Mouse (Mus musculus) kidney, adult 11 months (tissue): ENCODE results near the gene Cdc42bpg.

Experiments
- DNase-seq: peaks from one replicate; pipeline ENCODE4 v3.0.0; 2022

Cdc42bpg gene

DNA sequence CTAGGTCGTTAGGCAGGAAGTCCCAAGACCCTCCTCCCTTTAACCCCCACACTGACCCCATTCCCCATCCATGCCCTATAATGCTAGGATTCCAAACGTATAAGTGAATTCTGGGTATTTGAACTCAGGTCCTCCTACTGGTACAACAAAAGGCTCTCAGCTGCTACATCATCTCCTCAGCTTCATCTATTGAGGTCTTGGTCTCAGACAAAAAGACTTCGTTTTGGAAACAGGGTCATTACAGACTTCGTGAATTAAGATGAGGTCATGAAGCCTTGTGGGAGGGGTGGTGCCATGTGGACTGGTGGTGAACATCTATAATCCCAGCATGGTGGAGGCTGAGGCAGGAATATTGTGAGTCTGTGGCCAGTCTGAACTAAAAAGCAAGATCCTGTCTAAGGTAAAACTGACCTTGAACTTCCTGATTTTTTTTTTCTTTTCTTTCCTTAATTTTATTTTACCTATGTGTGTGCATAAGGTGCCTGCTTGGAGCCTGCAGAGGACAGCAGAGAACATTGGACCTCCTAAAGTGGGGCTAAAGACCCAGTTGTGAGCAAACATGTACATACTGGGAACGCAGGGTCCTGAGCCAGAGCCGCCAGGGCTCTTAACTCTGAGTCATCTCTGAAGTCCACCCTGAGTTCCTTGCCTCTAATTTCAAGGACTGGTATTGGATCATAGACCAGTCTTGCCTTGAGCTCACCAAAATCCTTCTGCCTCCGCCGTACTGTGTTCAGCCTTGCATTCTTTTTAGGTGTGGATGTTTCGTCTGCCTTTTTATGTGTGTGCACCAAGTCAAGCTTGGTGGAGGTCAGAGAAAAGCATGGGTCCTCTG, 27.7 kb downstream of the Cdc42bpg start:
- DNase-seq = no peak

GRCm38 (mm10) chr19:6334673-6335457, 28.6 kb downstream of the Cdc42bpg start, which contains the start of gene Men1:
Men1 (plus strand) TSS chr19:6334979.
- peak; percentile 98 for DNase-seq

GRCm38 (mm10) chr19:6335458-6335827, 29.2 kb downstream of the Cdc42bpg start:
- peak; percentile 45 for DNase-seq

DNA sequence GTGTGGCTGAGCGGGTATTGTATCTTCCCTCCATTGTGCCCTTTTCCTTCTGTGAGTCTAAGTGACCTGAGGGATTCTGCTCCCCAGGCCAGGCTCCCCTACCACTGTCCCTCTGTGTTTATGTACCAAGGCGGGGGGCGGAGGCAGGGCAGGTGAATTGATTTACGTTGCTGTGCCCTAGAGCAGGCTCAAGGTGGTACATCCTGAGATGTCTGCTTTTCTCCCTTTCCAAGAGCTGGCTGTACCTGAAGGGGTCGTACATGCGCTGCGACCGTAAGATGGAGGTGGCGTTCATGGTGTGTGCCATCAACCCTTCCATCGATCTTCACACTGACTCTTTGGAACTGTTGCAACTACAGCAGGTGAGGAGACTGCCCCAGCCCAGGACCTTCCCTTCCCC, 30.7 kb downstream of the Cdc42bpg start:
- DNase-seq = no peak

DNA sequence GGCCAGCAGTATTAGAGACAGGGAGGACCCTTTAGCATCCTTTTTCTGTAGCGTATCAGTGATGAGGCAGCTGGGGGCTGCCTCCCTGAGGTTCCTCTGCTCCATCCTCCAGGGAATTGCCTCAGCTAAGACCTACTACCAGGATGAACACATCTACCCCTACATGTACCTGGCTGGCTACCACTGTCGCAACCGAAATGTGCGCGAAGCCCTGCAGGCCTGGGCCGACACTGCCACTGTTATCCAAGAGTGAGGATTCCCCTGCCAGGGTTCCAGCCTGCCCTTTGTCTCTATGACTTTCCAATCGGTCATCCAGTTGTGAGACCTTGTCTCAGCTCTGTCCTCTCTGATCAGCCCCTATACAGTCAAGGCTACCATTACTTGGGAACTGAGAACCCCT, 31.9 kb downstream of the Cdc42bpg start:
- no peak for DNase-seq

DNA sequence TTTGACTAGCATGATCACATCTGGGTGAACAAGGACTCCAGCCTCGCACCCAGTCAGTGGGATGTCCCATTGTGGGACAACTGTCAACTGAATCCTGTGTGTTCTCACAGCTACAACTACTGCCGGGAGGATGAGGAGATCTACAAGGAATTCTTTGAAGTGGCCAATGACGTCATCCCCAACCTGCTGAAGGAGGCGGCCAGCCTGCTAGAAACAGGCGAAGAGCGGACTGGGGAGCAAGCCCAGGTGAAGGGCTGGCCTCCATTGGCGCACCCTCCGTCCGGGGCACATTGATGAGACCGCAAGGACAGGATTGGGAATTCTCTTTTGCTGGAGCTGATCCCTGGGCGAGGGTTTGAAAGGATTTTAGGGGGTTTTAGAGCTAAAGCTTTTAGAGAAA, 32.5 kb downstream of the Cdc42bpg start:
- DNase-seq = no peak

- DNase-seq = no peak
These were observed 32.9 kb downstream of the Cdc42bpg start for GRCm38 (mm10) chr19:6339191-6339590.

GRCm38 (mm10) chr19:6339890-6340504, 33.7 kb downstream of the Cdc42bpg start:
- peak; percentile 91 for DNase-seq

DNA sequence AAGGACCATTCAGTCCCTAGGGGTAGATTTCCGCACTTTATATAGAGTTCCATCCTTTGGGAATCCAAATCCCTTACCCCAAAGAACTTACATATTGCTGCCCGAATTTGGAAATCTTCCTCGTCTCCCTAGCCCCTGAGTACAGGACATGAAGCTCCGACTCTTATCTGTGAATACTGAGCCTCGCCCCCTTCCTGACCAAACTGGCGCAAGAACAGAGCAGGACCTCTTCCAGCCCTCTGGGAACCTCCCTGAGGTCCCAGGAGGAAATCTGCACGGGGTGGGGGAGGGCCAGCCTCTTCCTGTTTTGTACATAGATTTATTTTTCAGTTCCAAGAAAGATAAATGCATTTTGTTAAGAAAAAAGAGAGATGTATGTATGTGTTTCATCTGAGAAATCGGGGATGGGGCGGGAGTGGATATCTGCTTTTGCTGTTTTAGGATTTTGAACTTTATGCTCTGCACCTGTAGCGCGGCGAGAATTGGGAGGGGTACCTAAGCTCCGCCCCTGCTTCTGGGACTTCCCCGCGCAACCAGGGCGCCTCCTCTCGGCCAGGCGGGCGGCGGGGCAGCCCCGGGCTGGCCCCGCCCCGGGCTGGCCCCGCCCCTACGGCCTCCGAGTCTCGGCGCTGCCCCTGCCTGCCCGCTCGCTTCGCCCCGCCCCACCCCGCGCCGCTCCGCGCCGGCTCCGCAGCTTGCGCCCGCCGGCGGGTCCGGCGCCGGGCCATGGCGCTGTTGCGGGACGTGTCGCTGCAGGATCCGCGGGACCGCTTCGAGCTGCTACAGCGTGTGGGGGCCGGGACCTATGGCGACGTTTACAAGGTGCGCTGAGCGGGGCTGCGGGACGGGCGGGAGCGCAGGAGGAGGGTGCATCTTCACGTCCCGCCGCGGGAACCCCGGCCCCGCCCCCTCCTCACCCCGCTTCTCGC, 34.5 kb downstream of the Cdc42bpg start, which contains the start of gene Map4k2:
Map4k2 (plus strand) TSS at position 612 of the 929 bp plus-strand sequence.
- DNase-seq = peak; percentile 88

- no peak for DNase-seq
These were observed 35.3 kb downstream of the Cdc42bpg start for GRCm38 (mm10) chr19:6341453-6342077.

- DNase-seq = no peak
These were observed 36.1 kb downstream of the Cdc42bpg start for GRCm38 (mm10) chr19:6342276-6342933.

GRCm38 (mm10) chr19:6343066-6343925, 37.0 kb downstream of the Cdc42bpg start:
- no peak for DNase-seq

DNA sequence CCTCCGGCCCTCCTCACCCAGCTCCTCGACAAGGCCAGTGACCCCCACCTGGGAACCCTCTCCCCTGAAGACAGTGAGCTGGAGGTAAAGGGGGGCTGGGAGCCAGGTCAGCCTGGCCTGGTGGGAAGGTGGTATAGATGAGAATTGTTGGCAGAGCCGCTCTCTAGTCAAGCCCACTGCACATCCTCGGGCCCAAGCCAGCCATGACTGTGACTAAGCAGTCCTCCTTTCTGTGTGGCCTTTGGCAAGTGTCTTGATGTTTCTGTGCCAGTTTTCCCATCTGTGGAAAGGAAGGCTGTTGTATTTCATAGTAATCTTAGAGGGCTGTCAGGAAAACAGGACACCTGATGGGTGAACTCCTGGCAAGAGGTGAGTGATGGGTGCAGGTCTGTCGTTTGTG, 37.7 kb downstream of the Cdc42bpg start:
- no peak for DNase-seq

DNA sequence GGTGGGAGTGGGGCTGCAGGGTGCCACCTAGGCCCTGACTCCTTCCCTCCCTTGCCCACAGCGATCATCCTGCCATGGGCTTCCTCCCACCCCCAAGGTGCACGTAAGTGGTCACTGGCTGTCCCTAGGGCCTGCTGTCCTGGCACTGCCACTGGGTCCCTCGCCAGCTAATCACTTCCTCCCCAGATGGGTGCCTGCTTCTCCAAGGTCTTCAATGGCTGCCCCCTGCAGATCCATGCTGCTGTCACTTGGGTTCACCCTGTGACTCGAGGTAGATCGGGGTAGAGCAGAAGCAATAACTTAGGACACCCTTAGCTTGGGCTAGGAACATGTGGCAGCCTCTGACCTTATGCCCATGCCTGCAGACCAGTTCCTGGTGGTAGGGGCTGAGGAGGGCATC, 39.8 kb downstream of the Cdc42bpg start:
- no peak for DNase-seq

DNA sequence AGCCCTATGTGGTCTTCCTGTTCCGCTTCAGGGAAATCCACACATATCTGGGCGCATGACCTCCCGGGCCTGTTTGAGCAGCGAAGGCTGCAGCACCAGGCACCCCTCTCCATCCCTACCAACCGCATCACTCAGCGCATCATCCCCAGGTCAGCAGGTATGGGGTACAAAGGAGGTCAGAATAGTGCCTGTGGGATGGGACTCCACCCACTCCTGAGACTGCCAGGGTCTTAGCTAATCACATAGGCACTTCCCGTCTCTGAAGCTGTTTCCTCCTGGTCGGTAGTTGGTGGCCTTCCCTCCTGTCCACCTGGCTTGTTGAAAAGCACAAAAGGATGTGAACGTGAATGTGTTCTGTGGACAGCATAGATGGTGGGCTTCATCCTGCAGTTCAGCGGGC, 40.4 kb downstream of the Cdc42bpg start:
- no peak for DNase-seq

GRCm38 (mm10) chr19:6347615-6348014, 41.4 kb downstream of the Cdc42bpg start:
- DNase-seq = no peak

DNA sequence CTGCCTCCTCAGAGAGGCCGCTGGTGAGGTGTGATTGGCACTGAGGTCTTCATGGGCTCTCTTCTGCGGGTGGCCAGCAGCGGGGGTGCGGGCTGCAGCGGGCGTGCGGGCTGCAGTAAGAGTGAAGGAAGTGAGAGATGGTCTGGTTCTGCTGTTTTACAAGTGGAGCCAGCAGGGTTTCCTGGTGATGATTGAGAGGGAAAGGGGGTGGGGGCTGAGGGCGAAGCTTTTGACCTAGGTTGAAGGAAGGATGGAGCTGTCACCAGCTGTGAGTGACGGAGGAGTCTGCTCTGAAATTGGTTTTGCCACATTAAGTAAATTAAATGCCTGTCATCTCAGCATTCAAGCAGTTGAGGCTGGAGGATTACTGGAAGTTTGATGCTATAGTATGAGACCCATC, 42.5 kb downstream of the Cdc42bpg start:
- DNase-seq = no peak

DNA sequence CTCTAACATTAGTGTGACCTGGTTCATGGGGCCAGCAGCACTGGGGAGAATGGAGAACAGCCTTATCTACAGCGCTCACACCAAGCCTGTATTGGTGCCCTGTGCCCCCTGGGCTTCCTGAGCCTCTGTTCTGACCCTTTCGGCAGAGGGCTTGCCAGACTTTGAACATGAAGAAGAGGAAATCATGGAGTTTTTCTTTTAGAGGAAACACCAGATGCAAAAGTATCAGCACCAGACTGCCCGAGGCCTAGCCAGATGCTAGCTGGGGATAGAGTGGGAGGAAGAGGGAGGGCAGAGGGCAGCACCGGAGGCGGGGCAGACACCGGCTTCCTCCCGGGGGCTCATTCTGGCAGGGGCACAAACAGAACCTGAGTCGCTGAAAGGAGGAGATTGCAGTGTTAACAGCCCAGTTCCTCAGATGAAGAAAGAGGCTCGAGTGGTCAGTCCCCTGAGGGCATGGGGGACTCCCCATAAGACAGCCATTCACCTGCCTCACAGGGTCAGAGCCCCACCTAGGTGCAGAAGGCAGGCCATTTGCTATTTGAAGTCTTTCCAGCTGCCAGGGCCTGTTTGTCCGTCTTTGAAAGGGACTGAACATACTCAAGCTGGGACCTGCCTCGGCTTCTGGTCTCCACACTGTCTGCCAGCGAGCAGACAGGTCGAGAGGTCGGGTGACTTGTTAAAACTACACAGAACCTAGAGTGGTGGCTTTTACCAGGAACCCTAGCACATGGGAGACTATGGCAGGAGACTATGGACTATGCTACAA, 43.1 kb downstream of the Cdc42bpg start:
- peak; percentile 58 for DNase-seq

DNA sequence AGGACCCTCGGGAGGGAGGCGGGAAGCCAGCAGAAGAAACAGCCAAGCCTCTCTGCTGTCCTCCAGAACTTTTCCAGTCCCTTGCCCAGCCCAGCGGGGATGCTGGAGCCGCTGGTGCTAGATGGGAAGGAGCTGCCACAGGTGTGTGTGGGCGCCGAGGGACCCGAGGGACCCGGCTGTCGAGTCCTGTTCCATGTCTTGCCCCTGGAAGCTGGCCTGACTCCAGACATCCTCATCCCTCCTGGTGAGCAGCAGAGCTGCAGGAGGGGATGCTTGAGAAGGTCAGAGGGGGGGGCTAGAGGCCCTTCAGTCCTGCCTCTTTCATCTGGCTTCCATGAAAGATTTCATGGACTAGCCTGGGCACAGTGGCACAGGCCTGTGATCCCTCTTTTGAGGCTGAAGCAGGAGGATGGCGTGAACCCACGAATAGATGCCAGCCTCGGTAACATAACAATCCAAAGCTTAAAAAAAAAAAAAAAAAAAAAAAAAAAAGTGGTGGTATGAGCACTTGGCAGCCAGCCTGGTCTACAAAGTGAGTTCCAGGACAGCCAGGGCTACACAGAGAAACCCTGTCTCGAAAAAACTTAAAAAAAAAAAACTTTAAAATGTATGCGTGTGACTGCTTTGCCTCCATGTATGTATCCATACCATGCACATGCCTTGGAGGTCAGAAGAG, 45.3 kb downstream of the Cdc42bpg start:
- no peak for DNase-seq
